Mouse (Mus musculus): ENCODE results near the gene Mfap5.
A peak's percentile ranks its signal among the peaks of the same experiment; 100 is the strongest.
"Not testable (repeated sequence)": the region's sequence is repeated elsewhere in the genome, so short reads cannot be mapped to it uniquely, and the experiment has no call there.

Gene Mfap5

GRCm38 (mm10) chr6:122505545-122505944 lies at the start of gene Mfap5:
Gene Mfap5 (plus strand): TSS chr6:122505845.
- no peak for DNase-seq (ENCODE audit: low spot score)

GRCm38 (mm10) chr6:122458946-122459693 lies 46.5 kb upstream of the Mfap5 start:
- no peak for DNase-seq (ENCODE audit: low spot score)

- DNase-seq (ENCODE audit: low spot score): no peak
Observed at GRCm38 (mm10) chr6:122466092-122466713, 39.4 kb upstream of the Mfap5 start.

GRCm38 (mm10) chr6:122469030-122469640 lies 36.5 kb upstream of the Mfap5 start:
- DNase-seq (ENCODE audit: low spot score): no peak

- DNase-seq (ENCODE audit: low spot score): no peak
Observed at GRCm38 (mm10) chr6:122470240-122470639, 35.4 kb upstream of the Mfap5 start.

GRCm38 (mm10) chr6:122471461-122471860 lies 34.2 kb upstream of the Mfap5 start:
- not testable (repeated sequence) for DNase-seq (ENCODE audit: low spot score)

GRCm38 (mm10) chr6:122478062-122478461 lies 27.6 kb upstream of the Mfap5 start:
- no peak for DNase-seq (ENCODE audit: low spot score)

GRCm38 (mm10) chr6:122485401-122486296 lies 20.0 kb upstream of the Mfap5 start:
- DNase-seq (ENCODE audit: low spot score): no peak

GRCm38 (mm10) chr6:122486297-122487117 lies 19.1 kb upstream of the Mfap5 start:
- no peak for DNase-seq (ENCODE audit: low spot score)

- no peak for DNase-seq (ENCODE audit: low spot score)
Observed at GRCm38 (mm10) chr6:122490929-122491512, 14.6 kb upstream of the Mfap5 start.

GRCm38 (mm10) chr6:122491557-122491956 lies 14.1 kb upstream of the Mfap5 start:
- DNase-seq (ENCODE audit: low spot score): peak; percentile 76

- DNase-seq (ENCODE audit: low spot score): no peak
Observed at GRCm38 (mm10) chr6:122492479-122492878, 13.2 kb upstream of the Mfap5 start.

- no peak for DNase-seq (ENCODE audit: low spot score)
Observed at GRCm38 (mm10) chr6:122493799-122494472, 11.7 kb upstream of the Mfap5 start.

GRCm38 (mm10) chr6:122495082-122495881 lies 10.4 kb upstream of the Mfap5 start:
- peak; percentile 48 for DNase-seq (ENCODE audit: low spot score)

GRCm38 (mm10) chr6:122496501-122496900 lies 9.1 kb upstream of the Mfap5 start:
- DNase-seq (ENCODE audit: low spot score): no peak

GRCm38 (mm10) chr6:122498661-122499060 lies 7.0 kb upstream of the Mfap5 start, which contains the start of gene Rimklb:
Gene Rimklb (minus strand): TSS chr6:122498761.
- DNase-seq (ENCODE audit: low spot score): no peak

GRCm38 (mm10) chr6:122505041-122505440 lies 604 bp upstream of the Mfap5 start:
- no peak for DNase-seq (ENCODE audit: low spot score)

GRCm38 (mm10) chr6:122508494-122508893 lies 2.8 kb downstream of the Mfap5 start:
- peak; percentile 20 for DNase-seq (ENCODE audit: low spot score)
